Mouse (Mus musculus): Measurements from ENCODE around the gene 6430550D23Rik. TPM values are rescaled to one million over a fixed set of nuclear protein-coding genes. Genes with fewer than 3 reads are reported as not detected.

The 6430550D23Rik gene
- polyA plus RNA-seq (2014; fragmentation: Illumina TruSeq; extraction: RNeasy Lipid Tissue Mini Kit (QIAGEN cat#74804); ENCODE audit: low read depth, low replicate concordance) = 3.1 TPM

DNA sequence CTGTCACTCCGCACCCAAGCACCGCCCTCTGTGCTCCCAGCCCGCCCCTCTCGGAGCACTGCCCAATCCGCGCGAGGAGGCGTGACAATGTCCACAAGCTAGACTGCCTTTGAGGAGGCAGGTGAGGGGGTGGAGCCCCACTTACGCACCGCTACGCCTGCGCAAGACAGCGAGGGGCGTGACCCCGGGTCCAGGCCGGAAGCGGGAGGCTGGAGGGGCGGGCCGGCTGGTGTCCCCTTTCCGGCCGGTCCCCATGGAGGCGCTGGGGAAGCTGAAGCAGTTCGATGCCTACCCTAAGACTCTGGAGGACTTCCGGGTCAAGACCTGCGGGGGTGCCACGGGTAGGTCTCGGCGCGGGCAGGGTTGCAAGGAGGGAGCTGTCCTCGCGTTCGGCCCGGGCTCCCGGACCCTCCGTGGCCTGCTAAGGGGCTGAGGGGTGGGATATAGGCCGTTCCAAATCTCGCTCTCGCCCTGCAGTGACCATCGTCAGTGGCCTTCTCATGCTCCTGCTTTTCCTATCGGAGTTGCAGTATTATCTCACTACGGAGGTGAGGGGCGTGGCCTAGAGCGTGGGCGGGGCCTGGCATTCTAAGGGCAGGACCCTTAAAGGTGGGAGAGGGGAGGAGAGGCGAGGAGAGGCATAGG, at the start of gene 6430550D23Rik, which contains the start of gene Ergic3:
Gene 6430550D23Rik, minus strand, starts transcription at position 90 of the 645 bp plus-strand sequence.
Gene Ergic3, plus strand, starts transcription at position 158 of the 645 bp plus-strand sequence.

GRCm38 (mm10) chr2:156052816-156053215, 45.0 kb upstream of the 6430550D23Rik start, which contains the start of gene Fer1l4:
TSS of gene Fer1l4 (minus strand) at chr2:156052947.

DNA sequence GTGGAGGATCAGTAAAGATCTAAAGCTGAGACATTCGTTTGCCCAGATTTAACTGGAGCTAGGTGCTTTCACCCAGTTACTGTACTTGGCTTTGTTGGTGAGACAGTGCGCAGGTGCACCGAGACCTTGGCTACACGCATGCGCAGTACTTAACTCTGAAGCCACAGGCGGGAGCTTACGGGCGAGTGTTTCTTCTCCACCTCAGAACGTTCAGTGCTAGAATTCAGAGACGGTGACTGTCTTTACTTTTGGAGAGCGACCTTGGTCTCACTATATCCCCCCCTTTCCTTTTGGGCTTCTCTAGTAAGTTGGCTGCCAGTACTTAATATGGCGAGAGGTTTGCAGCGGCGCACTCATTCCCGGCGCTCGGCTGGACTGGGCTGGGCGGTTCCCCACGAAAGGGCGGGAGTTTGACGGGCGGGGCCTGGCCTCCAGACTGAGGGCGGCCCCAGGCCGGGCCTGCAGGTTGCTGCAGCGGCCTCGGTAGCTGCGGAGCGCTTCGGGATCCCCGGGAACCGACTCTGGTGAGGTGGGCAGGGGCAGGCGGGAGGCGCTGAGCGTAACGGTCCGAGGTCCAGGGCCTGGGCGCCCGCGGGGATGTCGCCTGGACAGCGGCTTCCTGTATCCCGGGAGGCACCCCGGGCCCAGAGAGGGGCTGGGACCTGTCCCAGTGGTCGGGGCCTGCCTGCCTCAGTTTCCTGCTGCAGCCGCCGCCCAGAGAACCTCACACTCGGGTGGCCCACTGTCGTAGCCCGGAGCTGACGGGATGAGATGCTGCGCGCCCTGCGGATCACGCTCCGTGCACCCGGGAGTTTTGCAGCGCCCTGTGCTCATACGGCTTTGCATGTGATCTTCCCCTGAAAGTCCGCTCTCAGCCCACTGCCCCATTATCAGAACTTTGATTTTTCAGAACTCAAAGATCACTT, 51.4 kb downstream of the 6430550D23Rik start, which contains the start of gene Cep250:
Gene Cep250, plus strand, starts transcription at position 325 of the 926 bp plus-strand sequence.

DNA sequence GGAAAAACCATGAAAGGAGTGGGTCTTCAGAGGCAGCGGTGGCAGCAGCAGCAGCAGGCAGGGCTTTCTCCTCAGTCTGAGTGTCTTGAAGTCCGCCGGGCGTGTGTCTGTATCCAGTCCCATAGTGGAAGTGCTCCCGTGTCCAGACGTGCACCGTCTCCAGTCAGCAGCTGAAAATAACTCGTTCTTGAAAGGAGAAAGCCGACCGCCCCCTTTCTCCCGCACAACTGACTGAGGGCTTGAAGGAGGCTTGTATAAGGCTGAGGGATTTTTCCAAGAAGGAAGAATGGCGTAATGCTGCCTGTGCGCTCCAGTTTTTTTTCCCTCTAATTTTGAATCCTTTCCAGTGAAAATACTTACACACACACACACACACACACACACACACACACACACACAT, 62.7 kb downstream of the 6430550D23Rik start, which contains the start of gene Gdf5:
Gene Gdf5, minus strand, starts transcription at position 244 of the 400 bp plus-strand sequence.

GRCm38 (mm10) chr2:155940681-155941080, 67.1 kb downstream of the 6430550D23Rik start, which contains the start of gene Gm15557:
TSS of gene Gm15557 (plus strand) at chr2:155940728.

DNA sequence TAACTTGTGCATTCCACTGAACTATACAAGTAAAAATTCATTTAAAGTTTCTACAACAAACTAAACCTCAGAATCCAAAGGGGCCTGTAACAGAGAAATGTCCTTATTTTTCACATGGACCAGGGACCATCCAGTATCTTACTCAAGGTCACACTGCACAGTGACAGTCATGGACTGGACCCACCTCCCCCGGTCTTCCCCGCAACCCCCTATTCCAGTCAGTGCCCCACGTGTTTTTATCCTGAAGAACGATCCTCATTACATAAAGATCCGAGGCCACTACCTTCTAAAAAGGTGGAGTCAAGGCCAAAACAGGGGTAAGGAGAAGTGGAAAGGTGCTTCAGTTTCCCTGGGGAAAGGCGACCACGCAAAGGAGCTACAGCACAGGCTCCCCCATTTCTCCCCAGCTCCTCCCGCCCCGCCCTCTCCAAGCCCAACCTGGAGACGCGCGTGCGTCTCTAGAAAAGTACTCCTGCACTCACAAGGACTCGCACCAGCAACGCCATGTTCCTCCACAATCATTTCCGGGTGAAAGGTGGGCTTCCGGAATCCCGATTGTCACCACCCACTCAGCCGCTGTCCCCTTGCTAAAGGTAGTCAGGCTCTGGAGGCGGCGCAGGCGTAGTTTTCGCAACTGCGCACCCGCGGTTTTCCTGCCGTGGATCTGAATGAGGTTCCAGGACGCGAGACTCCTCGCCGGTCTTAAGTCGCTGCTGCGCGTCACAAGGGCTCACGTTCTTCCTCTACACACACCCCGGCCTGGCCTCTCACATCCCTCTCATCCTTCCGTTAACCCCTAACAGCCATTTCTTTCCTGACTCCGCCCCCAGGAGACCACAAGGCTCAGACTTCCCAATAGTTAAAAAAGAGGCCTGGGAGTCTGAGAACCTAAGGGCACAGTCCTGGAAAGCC, 78.0 kb downstream of the 6430550D23Rik start, which contains the start of gene Uqcc1:
Gene Uqcc1, minus strand, starts transcription at position 780 of the 912 bp plus-strand sequence.

Other genes with a start within 250 kb of the 6430550D23Rik start
- 0.06 TPM for gene Mmp24, start 232.6 kb downstream of the 6430550D23Rik start, polyA plus RNA-seq (2014; fragmentation: Illumina TruSeq; extraction: RNeasy Lipid Tissue Mini Kit (QIAGEN cat#74804); ENCODE audit: low read depth, low replicate concordance)
- 52.0 TPM for gene BC029722, start 188.6 kb downstream of the 6430550D23Rik start, polyA plus RNA-seq (2014; fragmentation: Illumina TruSeq; extraction: RNeasy Lipid Tissue Mini Kit (QIAGEN cat#74804); ENCODE audit: low read depth, low replicate concordance)
- 57.7 TPM for gene Eif6, start 181.1 kb downstream of the 6430550D23Rik start, polyA plus RNA-seq (2014; fragmentation: Illumina TruSeq; extraction: RNeasy Lipid Tissue Mini Kit (QIAGEN cat#74804); ENCODE audit: low read depth, low replicate concordance)
- not detected for gene Fam83c, start 173.1 kb downstream of the 6430550D23Rik start, polyA plus RNA-seq (2014; fragmentation: Illumina TruSeq; extraction: RNeasy Lipid Tissue Mini Kit (QIAGEN cat#74804); ENCODE audit: low read depth, low replicate concordance)
- gene Uqcc1, start 77.7 kb downstream of the 6430550D23Rik start, polyA plus RNA-seq (2014; fragmentation: Illumina TruSeq; extraction: RNeasy Lipid Tissue Mini Kit (QIAGEN cat#74804); ENCODE audit: low read depth, low replicate concordance) = 50.0 TPM
- not detected for gene Gm15557, start 67.2 kb downstream of the 6430550D23Rik start, polyA plus RNA-seq (2014; fragmentation: Illumina TruSeq; extraction: RNeasy Lipid Tissue Mini Kit (QIAGEN cat#74804); ENCODE audit: low read depth, low replicate concordance)
- 0.42 TPM for gene Gdf5, start 62.6 kb downstream of the 6430550D23Rik start, polyA plus RNA-seq (2014; fragmentation: Illumina TruSeq; extraction: RNeasy Lipid Tissue Mini Kit (QIAGEN cat#74804); ENCODE audit: low read depth, low replicate concordance)
- gene Cep250, start 51.5 kb downstream of the 6430550D23Rik start, polyA plus RNA-seq (2014; fragmentation: Illumina TruSeq; extraction: RNeasy Lipid Tissue Mini Kit (QIAGEN cat#74804); ENCODE audit: low read depth, low replicate concordance) = 26.5 TPM
- 199 TPM for gene Ergic3, start 68 bp upstream of the 6430550D23Rik start, polyA plus RNA-seq (2014; fragmentation: Illumina TruSeq; extraction: RNeasy Lipid Tissue Mini Kit (QIAGEN cat#74804); ENCODE audit: low read depth, low replicate concordance)
- 5.1 TPM for gene Fer1l4, start 45.0 kb upstream of the 6430550D23Rik start, polyA plus RNA-seq (2014; fragmentation: Illumina TruSeq; extraction: RNeasy Lipid Tissue Mini Kit (QIAGEN cat#74804); ENCODE audit: low read depth, low replicate concordance)
- gene Spag4, start 57.2 kb upstream of the 6430550D23Rik start, polyA plus RNA-seq (2014; fragmentation: Illumina TruSeq; extraction: RNeasy Lipid Tissue Mini Kit (QIAGEN cat#74804); ENCODE audit: low read depth, low replicate concordance) = 7.4 TPM
- 29.0 TPM for gene Cpne1, start 104.0 kb upstream of the 6430550D23Rik start, polyA plus RNA-seq (2014; fragmentation: Illumina TruSeq; extraction: RNeasy Lipid Tissue Mini Kit (QIAGEN cat#74804); ENCODE audit: low read depth, low replicate concordance)
- 9.8 TPM for gene Rbm12, start 104.0 kb upstream of the 6430550D23Rik start, polyA plus RNA-seq (2014; fragmentation: Illumina TruSeq; extraction: RNeasy Lipid Tissue Mini Kit (QIAGEN cat#74804); ENCODE audit: low read depth, low replicate concordance)
- gene Gm28036, start 119.1 kb upstream of the 6430550D23Rik start, polyA plus RNA-seq (2014; fragmentation: Illumina TruSeq; extraction: RNeasy Lipid Tissue Mini Kit (QIAGEN cat#74804); ENCODE audit: low read depth, low replicate concordance) = 12.3 TPM
- gene Romo1, start 136.1 kb upstream of the 6430550D23Rik start, polyA plus RNA-seq (2014; fragmentation: Illumina TruSeq; extraction: RNeasy Lipid Tissue Mini Kit (QIAGEN cat#74804); ENCODE audit: low read depth, low replicate concordance) = 219 TPM
- gene Nfs1, start 136.2 kb upstream of the 6430550D23Rik start, polyA plus RNA-seq (2014; fragmentation: Illumina TruSeq; extraction: RNeasy Lipid Tissue Mini Kit (QIAGEN cat#74804); ENCODE audit: low read depth, low replicate concordance) = 44.4 TPM
- 182 TPM for gene Rbm39, start 172.3 kb upstream of the 6430550D23Rik start, polyA plus RNA-seq (2014; fragmentation: Illumina TruSeq; extraction: RNeasy Lipid Tissue Mini Kit (QIAGEN cat#74804); ENCODE audit: low read depth, low replicate concordance)
- 15.1 TPM for gene Phf20, start 188.5 kb upstream of the 6430550D23Rik start, polyA plus RNA-seq (2014; fragmentation: Illumina TruSeq; extraction: RNeasy Lipid Tissue Mini Kit (QIAGEN cat#74804); ENCODE audit: low read depth, low replicate concordance)